In genomic region chr10:55769642-55770041, GRCm38 (mm10) we compare ENCODE assay signal across 25 mouse cellular contexts.
DNase-seq lines count a peak whose midpoint lies in the region; ATAC-seq and TF ChIP-seq lines count a peak whose summit lies in the region.
"Had no signal": no experiment of that assay in that cellular context is flagged by ENCODE, and none has a peak within 500 bp of the region (broad histone marks: within the 10 kb centered on the region; RNA-seq: fewer than 3 reads in every experiment).

No protein-coding gene starts in this region.

- peak; percentile 63; the same call in 1 of the 2 replicates for ATAC-seq in hindbrain, embryonic 12.5 days (ENCODE audit: low FRiP score)
- ATAC-seq in hindbrain, embryonic 13.5 days (ENCODE audit: low FRiP score) = no peak
- ATAC-seq in midbrain, embryonic 14.5 days (ENCODE audit: low FRiP score, low TSS enrichment) = peak; percentile 69; the same call in 1 of the 2 replicates
- ATAC-seq: activated CD4-positive, CD25-positive, alpha-beta regulatory T cell, adult 4 months; intestine, embryonic 16.5 days; liver, postnatal 0 days had no signal

- no peak overlapping the region for H3K27ac ChIP-seq in hindbrain, embryonic 12.5 days
- H3K27ac ChIP-seq in hindbrain, embryonic 13.5 days = no peak overlapping the region
- H3K27ac ChIP-seq in midbrain, embryonic 14.5 days (replicated peaks; ENCODE audit: low read depth, low read length) = no peak overlapping the region
- H3K27ac ChIP-seq: hindbrain, embryonic 15.5 days; limb, embryonic 10.5 days; neural tube, embryonic 15.5 days; stomach, embryonic 15.5 days had no signal

- no peak for TF ChIP-seq POLR2A in brain, embryonic 14.5 days (IDR thresholded peaks at IDR 0.05; ENCODE audit: borderline replicate concordance, extremely low read depth, insufficient read depth, insufficient read length, poor library complexity, severe bottlenecking)

- H3K36me3 ChIP-seq in hindbrain, embryonic 12.5 days = no peaks in the 10 kb centered on the region
- no peaks in the 10 kb centered on the region for H3K36me3 ChIP-seq in hindbrain, embryonic 13.5 days
- H3K36me3 ChIP-seq in midbrain, embryonic 14.5 days (ENCODE audit: control insufficient read depth, insufficient read depth, low read length) = no peaks in the 10 kb centered on the region
- H3K36me3 ChIP-seq: heart, embryonic 12.5 days; hindbrain, embryonic 15.5 days; limb, embryonic 10.5 days; neural tube, embryonic 15.5 days; stomach, embryonic 15.5 days had no signal

- H3K4me3 ChIP-seq in hindbrain, embryonic 12.5 days = no peak overlapping the region
- H3K4me3 ChIP-seq in hindbrain, embryonic 13.5 days = no peak overlapping the region
- H3K4me3 ChIP-seq in midbrain, embryonic 14.5 days (replicated peaks; ENCODE audit: low read depth, low read length) = no peak overlapping the region
- H3K4me3 ChIP-seq: heart, embryonic 12.5 days; hindbrain, embryonic 15.5 days; limb, embryonic 10.5 days; neural tube, embryonic 15.5 days; stomach, embryonic 15.5 days had no signal

- peak; percentile 8 for DNase-seq in Muller cell, postnatal 12 days (ENCODE audit: inconsistent ontology term)
- DNase-seq in brain, embryonic 14.5 days (ENCODE audit: low read depth) = peak; percentile 75
- peak; percentile 31 for DNase-seq in midbrain, embryonic 14.5 days
- DNase-seq in adrenal gland, postnatal 14 days = no peak
- DNase-seq in MN1 (ENCODE audit: low spot score) = no peak
- DNase-seq: adrenal gland, postnatal 36 days; cerebellum, adult 18-20 months; cerebellum, postnatal 36 days; heart, postnatal 14 days; kidney, postnatal 36 days; layer of hippocampus, adult 9-11 months; liver, postnatal 0 days; lung, postnatal 14 days; right cerebral cortex, postnatal 25 days; thymus, adult 18-20 months; thymus, postnatal 4 days had no signal

- H3K27me3 ChIP-seq in hindbrain, embryonic 12.5 days = no peaks in the 10 kb centered on the region
- H3K27me3 ChIP-seq in hindbrain, embryonic 13.5 days = no peaks in the 10 kb centered on the region
- H3K27me3 ChIP-seq in midbrain, embryonic 14.5 days (ENCODE audit: control insufficient read depth, insufficient read depth, low read length) = no peaks in the 10 kb centered on the region
- H3K27me3 ChIP-seq: heart, embryonic 12.5 days; hindbrain, embryonic 15.5 days; neural tube, embryonic 15.5 days; stomach, embryonic 15.5 days had no signal

- 40% methylated on average over 6 of the region's 6 CpGs for WGBS in hindbrain, embryonic 12.5 days
- WGBS in hindbrain, embryonic 13.5 days = 29% methylated on average over 6 of the region's 6 CpGs
- 53% methylated on average over 6 of the region's 6 CpGs for WGBS in midbrain, embryonic 14.5 days

- H3K9ac ChIP-seq in hindbrain, embryonic 12.5 days = no peak overlapping the region
- no peak overlapping the region for H3K9ac ChIP-seq in hindbrain, embryonic 13.5 days
- H3K9ac ChIP-seq in midbrain, embryonic 14.5 days (replicated peaks; ENCODE audit: low read length) = no peak overlapping the region
- H3K9ac ChIP-seq: heart, embryonic 12.5 days; hindbrain, embryonic 15.5 days; liver, postnatal 0 days; neural tube, embryonic 15.5 days; stomach, embryonic 15.5 days had no signal

- no peaks in the 10 kb centered on the region for H3K9me3 ChIP-seq in hindbrain, embryonic 12.5 days (replicated peaks)
- H3K9me3 ChIP-seq in hindbrain, embryonic 13.5 days = no peaks in the 10 kb centered on the region
- no peaks in the 10 kb centered on the region for H3K9me3 ChIP-seq in midbrain, embryonic 14.5 days (ENCODE audit: control insufficient read depth, low read length)
- H3K9me3 ChIP-seq: heart, embryonic 12.5 days; hindbrain, embryonic 15.5 days; limb, embryonic 10.5 days; neural tube, embryonic 15.5 days; stomach, embryonic 15.5 days had no signal

- TF ChIP-seq CTCF in brain, embryonic 14.5 days (IDR thresholded peaks at IDR 0.05; ENCODE audit: borderline replicate concordance, extremely low read depth, insufficient read depth, insufficient read length) = no peak

- no peak overlapping the region for H3K4me2 ChIP-seq in hindbrain, embryonic 12.5 days (replicated peaks)
- no peak overlapping the region for H3K4me2 ChIP-seq in hindbrain, embryonic 13.5 days
- no peak overlapping the region for H3K4me2 ChIP-seq in midbrain, embryonic 14.5 days (ENCODE audit: low read length)
- H3K4me2 ChIP-seq: heart, embryonic 12.5 days; hindbrain, embryonic 15.5 days; neural tube, embryonic 15.5 days; stomach, embryonic 15.5 days had no signal

- no peaks in the 10 kb centered on the region for H3K4me1 ChIP-seq in hindbrain, embryonic 12.5 days
- H3K4me1 ChIP-seq in hindbrain, embryonic 13.5 days (replicated peaks) = no peaks in the 10 kb centered on the region
- no peaks in the 10 kb centered on the region for H3K4me1 ChIP-seq in midbrain, embryonic 14.5 days (ENCODE audit: control insufficient read depth, insufficient read depth, low read length)
- H3K4me1 ChIP-seq: heart, embryonic 12.5 days; hindbrain, embryonic 15.5 days; limb, embryonic 10.5 days; neural tube, embryonic 15.5 days; stomach, embryonic 15.5 days had no signal

Comparison
In these comparisons a context has a peak if more than half of its experiments do, and no peak if none do; other contexts are left out.
1. DNase-seq: peak in Muller cell, postnatal 12 days (single experiment), brain, embryonic 14.5 days (single experiment) and midbrain, embryonic 14.5 days (single experiment); none in adrenal gland, postnatal 14 days (single experiment) and MN1 (single experiment).